Mouse (Mus musculus): ENCODE results near the gene Gzmm. TPM values are rescaled to one million over a fixed set of nuclear protein-coding genes. Genes with fewer than 3 reads are reported as not detected.

The Gzmm gene
- polyA plus RNA-seq, 1 experiment from 2014 or later = 1.5 TPM

DNA sequence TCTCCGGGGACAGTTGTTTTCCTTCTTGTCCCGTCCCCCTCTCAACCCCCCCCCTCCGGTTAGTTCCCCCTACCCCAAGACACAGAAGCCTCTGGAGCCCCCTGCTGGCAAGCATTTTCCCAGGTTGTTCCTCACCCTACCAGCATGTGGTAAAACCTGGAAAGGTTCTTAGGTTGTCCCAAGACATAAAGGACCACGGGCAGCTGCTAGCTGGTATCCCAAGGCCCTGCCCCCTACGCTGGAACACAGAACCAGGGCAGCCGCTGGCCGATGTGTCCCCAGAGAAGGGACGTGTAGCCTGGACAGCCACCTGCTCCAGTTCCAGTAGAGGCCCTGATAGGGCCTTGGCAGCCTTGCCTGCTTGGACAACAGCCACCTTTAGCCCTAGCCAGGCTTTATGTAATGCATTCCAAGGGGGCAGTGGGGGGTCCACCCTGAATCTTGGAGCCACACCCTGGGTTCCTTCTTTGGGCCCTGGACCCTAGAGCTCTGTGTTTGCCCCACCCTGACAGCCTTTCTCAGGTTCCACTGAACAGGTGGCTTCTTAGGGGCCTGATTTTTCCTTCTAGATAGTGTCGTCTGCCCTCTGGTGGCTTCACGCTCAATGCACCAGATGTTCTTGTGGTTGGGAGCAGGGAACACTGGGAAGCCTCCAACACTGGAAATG, 5.8 kb upstream of the Gzmm start:
- no peaks in the 10 kb centered on the region for H3K27me3 ChIP-seq
- peak overlapping the region; percentile 85 for H3K4me3 ChIP-seq
- H3K36me3 ChIP-seq = peaks cover 38% of the 10 kb centered on the region
- H3K4me1 ChIP-seq (replicated peaks) = peaks cover 25% of the 10 kb centered on the region
- no peak for ATAC-seq (ENCODE audit: low read depth)
- peak overlapping the region; percentile 98 for H3K4me2 ChIP-seq
- H3K9ac ChIP-seq = peak overlapping the region; percentile 91
- no peaks in the 10 kb centered on the region for H3K9me3 ChIP-seq
- H3K27ac ChIP-seq (replicated peaks) = peak overlapping the region; percentile 67
- 6% methylated on average over 10 of the region's 10 CpGs for WGBS

DNA sequence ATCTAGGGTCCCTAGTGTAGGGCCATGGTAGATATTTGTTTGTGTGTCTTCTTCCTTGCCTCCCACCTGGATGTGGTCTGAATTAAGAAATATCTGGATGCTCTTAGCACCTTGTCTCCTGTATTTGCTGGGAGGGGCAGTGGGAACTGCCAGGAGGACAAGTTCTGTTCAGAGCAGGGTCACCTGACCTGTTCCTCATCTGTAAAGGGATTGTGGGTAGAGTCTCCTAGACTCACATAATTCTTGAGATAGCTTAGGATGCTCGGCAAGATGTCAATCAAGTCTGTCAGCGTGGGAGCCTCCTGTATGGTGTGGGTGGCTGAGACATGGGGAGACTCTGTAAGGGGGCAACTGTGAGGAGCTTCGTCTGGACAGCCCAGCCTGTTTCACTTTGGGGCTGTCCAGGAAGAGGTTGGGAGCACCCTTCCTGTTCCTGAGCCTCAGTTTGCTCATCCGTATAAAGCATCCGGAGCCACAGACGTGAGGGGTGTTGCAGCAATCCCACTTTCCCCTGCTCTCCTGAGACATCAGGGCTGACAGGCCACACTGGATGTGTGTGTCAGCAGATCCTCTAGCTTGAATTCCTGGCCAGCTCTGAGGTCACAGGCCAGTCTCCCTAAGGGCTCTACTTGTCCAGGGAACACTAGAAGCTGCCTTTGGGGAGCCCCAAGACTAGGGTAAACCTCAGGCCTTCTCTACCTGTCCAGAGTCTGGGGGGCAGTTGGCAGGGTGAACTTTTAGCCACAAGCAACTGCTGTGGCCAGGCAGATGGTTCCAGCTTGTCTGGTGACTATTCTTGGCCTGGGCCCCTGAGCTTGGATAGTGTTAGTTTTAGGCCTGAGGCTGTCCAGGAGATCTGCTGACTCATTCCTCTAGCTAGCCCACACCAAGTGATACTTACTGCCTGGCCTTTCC, 4.8 kb upstream of the Gzmm start:
- no peak for ATAC-seq (ENCODE audit: low read depth)
- H3K4me1 ChIP-seq (replicated peaks) = peaks cover 25% of the 10 kb centered on the region
- H3K27me3 ChIP-seq = no peaks in the 10 kb centered on the region
- WGBS = 90% methylated on average over 6 of the region's 6 CpGs
- H3K36me3 ChIP-seq = peaks cover 47% of the 10 kb centered on the region
- H3K9me3 ChIP-seq = no peaks in the 10 kb centered on the region
- peak overlapping the region; percentile 98 for H3K4me2 ChIP-seq
- peak overlapping the region; percentile 91 for H3K9ac ChIP-seq
- H3K27ac ChIP-seq (replicated peaks) = no peak overlapping the region
- H3K4me3 ChIP-seq = peak overlapping the region; percentile 85

DNA sequence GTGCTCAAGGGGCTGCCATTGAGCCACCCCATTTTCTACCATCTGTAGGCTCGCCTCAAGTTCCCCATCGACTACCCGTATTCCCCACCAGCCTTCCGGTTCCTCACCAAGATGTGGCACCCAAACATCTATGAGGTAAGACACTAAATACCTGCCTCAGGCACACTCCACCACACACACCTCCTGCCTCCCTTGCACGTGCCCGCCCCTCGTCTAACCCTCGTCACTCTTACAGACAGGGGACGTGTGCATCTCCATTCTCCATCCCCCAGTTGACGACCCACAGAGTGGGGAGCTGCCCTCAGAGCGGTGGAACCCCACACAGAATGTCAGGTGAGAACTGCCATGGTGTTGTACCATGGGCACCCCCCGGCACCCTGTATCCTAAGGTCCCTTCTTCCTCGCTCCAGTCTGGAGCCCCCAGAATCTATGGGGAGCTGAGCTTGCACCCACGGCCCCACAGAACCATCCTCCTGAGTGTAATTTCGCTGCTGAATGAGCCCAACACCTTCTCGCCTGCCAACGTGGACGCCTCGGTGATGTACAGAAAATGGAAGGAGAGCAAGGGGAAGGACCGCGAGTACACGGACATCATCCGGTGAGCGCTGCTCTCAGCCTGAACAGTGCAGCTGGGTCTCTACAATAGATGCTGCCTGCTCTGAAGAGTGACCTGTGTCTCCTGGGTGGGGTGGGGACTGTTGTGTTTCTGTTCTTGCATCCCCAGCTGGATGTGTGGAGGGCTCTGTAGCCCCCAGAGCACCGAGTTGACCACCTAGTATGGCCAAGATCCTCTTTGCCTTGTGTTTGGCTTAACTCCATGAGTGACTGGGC, 3.8 kb upstream of the Gzmm start:
- Histone ChIP-seq H3K4me2 (no peak overlapping the region), H3K9me3 (no peaks in the 10 kb centered on the region), H3K9ac (no peak overlapping the region), H3K36me3 (peaks cover 51% of the 10 kb centered on the region), H3K27me3 (no peaks in the 10 kb centered on the region), H3K4me3 (no peak overlapping the region), H3K27ac (replicated peaks) (no peak overlapping the region), H3K4me1 (replicated peaks) (peaks cover 25% of the 10 kb centered on the region)
- no peak for ATAC-seq (ENCODE audit: low read depth)
- 93% methylated on average over 25 of the region's 25 CpGs for WGBS

DNA sequence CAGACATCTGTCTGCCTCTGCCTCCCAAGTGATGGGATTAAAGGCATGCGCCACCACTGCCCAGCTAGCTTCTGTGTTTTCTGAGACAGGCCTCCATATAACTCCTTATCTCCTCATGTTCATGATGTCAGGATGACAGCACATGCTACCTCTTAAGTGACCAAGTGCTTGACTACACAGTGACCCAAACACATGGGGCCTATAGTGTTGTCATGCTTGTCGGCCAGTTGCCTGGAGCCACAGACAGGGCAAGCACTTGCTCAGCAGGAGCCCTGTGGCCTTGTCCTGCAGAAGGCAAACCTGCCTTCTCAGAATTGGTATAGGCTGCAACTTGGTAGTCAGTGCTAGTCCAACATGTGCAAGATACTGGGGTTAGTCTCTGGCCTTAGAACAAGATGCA, 2.6 kb upstream of the Gzmm start:
- Histone ChIP-seq H3K9ac (no peak overlapping the region), H3K9me3 (no peaks in the 10 kb centered on the region), H3K36me3 (peaks cover 51% of the 10 kb centered on the region), H3K4me2 (no peak overlapping the region), H3K4me3 (no peak overlapping the region), H3K4me1 (replicated peaks) (peaks cover 21% of the 10 kb centered on the region), H3K27ac (replicated peaks) (no peak overlapping the region), H3K27me3 (no peaks in the 10 kb centered on the region)
- no peak for ATAC-seq (ENCODE audit: low read depth)
- 95% methylated on average over 2 of the region's 2 CpGs for WGBS

DNA sequence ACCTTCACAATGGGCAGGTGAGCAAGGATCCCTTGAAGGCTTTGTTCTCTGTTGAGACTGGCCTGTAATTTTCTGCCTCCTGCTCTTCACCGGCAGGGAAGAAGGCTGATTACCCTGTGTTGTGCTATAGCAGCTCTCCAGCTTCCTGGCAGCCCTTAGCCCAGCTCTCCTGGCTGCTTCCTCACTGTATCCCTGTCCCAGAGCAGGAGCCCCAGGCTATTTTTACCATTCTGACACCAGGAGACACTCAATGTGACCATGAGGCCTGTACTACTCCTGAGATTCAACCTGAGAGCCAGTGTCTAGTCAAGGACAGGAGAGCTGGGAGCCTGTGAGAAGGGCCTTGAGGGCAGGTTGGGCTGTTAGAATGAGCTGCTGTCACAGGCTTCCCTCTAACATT, 2.1 kb upstream of the Gzmm start:
- H3K9ac ChIP-seq = no peak overlapping the region
- H3K4me3 ChIP-seq = no peak overlapping the region
- peaks cover 19% of the 10 kb centered on the region for H3K4me1 ChIP-seq (replicated peaks)
- H3K36me3 ChIP-seq = peaks cover 51% of the 10 kb centered on the region
- H3K4me2 ChIP-seq = no peak overlapping the region
- WGBS = 94% methylated on average over 1 of the region's 1 CpGs
- no peak overlapping the region for H3K27ac ChIP-seq (replicated peaks)
- H3K27me3 ChIP-seq = no peaks in the 10 kb centered on the region
- ATAC-seq (ENCODE audit: low read depth) = no peak
- H3K9me3 ChIP-seq = no peaks in the 10 kb centered on the region

DNA sequence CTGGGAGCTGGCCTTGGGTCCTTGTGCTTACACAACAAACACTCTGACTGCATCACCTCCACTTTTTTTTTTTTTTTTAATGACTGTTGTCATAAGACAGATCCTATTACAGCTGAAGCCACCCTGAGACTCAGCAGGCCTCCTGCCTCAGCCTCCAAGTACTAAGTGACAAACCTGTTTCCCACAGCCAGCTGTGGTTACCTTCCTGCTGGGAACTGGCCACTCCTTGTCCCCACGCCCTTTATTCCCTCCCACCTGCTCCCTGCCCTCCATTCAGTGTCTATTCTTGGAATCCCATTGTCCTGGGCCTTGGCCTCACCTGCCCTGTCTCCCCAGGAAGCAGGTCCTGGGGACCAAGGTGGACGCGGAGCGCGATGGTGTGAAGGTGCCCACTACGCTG, 1.3 kb upstream of the Gzmm start:
- Histone ChIP-seq H3K27ac (replicated peaks) (no peak overlapping the region), H3K27me3 (no peaks in the 10 kb centered on the region), H3K4me3 (no peak overlapping the region), H3K4me1 (replicated peaks) (peaks cover 19% of the 10 kb centered on the region), H3K9me3 (no peaks in the 10 kb centered on the region), H3K9ac (no peak overlapping the region), H3K4me2 (no peak overlapping the region), H3K36me3 (peaks cover 51% of the 10 kb centered on the region)
- ATAC-seq (ENCODE audit: low read depth) = no peak
- WGBS = 97% methylated on average over 6 of the region's 6 CpGs

DNA sequence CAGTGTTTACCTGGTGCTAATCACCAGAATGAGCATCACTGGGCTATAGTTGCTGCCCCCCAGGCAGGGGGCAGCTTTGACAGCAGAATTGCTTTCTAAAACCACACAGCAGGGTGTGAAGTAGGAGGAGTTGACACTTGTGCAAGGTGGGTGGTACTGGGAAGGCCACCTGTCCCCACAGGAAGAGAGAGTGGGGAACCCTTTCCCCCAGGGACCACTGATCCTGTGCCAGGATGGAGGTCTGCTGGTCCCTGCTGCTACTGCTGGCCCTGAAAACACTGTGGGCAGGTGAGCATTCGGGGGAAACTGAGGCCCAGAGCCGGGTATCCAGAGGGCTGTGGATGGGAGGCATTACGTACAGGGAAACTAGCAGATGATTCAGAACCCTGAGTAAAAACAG, 358 bp downstream of the Gzmm start:
- Histone ChIP-seq H3K27ac (replicated peaks) (no peak overlapping the region), H3K9ac (no peak overlapping the region), H3K4me1 (replicated peaks) (peaks cover 2% of the 10 kb centered on the region), H3K4me3 (no peak overlapping the region), H3K27me3 (no peaks in the 10 kb centered on the region), H3K36me3 (peaks cover 51% of the 10 kb centered on the region), H3K4me2 (no peak overlapping the region), H3K9me3 (no peaks in the 10 kb centered on the region)
- 92% methylated on average over 3 of the region's 3 CpGs for WGBS
- ATAC-seq (ENCODE audit: low read depth) = no peak

DNA sequence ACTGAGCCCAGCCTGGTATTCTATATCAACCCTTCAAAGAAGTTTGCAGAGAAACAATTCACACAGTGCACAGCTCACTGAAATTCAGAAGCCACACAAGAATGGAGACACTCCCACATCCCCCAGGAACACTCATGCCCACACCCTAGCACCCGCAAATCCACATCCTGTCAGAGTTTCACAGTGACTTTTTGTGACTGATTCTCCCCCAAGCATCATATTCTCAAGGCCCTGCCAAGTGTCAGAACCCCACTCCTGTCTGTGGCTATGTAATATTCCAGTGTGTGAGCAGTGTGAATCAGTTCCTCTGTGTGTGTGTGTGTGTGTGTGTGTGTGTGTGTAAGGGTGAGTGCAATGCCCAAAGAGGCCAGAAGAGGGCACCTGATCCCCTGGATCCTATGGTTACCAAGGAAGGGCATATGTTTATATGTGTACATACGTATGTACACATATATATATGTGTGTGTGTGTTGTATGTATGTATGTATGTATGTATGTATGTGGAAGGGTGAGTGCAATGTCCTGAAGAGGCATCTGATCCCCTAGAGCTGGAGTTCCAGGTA, 3.2 kb downstream of the Gzmm start:
- Histone ChIP-seq H3K9ac (no peak overlapping the region), H3K9me3 (no peaks in the 10 kb centered on the region), H3K36me3 (peaks cover 23% of the 10 kb centered on the region), H3K4me3 (no peak overlapping the region), H3K4me1 (replicated peaks) (no peaks in the 10 kb centered on the region), H3K27me3 (no peaks in the 10 kb centered on the region), H3K4me2 (no peak overlapping the region), H3K27ac (replicated peaks) (no peak overlapping the region)
- ATAC-seq (ENCODE audit: low read depth) = no peak
- WGBS = 94% methylated on average over 2 of the region's 2 CpGs

DNA sequence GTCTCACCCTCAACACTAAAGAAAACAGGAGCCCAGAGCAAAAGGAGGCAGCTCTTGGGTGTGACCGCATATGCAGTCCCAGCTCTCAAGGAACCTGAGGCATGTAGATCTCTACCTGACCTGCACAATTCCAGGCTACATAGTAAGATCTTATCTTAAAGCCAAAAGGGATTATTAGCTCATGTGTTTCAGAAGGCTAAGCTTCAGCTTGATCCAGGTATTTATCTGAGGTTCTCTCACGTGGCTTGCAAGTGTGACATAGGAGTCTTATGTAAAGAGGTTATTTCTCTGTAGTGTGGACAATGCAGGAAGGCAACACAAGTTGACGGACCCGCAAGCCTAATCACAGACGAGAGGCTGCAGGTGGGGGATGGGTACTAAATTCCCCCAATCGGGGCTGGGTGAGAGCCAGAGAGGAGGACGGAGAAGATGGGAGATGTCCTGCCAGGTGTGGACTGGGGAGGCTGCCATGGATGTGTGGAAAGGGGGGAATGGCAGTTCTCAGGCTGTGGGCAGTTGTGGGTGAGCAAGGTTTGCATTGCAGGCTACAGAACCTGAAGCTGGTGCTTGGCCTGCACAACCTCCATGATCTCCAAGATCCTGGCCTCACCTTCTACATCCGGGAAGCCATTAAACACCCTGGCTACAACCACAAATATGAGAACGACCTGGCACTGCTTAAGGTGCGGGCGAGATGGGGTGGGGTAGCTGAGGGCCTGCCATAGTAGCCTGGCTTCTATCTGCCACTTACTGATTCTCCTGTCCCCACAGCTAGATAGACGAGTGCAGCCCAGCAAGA, 5.0 kb downstream of the Gzmm start:
- Histone ChIP-seq H3K4me2 (no peak overlapping the region), H3K27ac (replicated peaks) (no peak overlapping the region), H3K27me3 (no peaks in the 10 kb centered on the region), H3K4me3 (no peak overlapping the region), H3K36me3 (peaks cover 6% of the 10 kb centered on the region), H3K9me3 (no peaks in the 10 kb centered on the region), H3K9ac (no peak overlapping the region), H3K4me1 (replicated peaks) (no peaks in the 10 kb centered on the region)
- 80% methylated on average over 12 of the region's 12 CpGs for WGBS
- no peak for ATAC-seq (ENCODE audit: low read depth)

DNA sequence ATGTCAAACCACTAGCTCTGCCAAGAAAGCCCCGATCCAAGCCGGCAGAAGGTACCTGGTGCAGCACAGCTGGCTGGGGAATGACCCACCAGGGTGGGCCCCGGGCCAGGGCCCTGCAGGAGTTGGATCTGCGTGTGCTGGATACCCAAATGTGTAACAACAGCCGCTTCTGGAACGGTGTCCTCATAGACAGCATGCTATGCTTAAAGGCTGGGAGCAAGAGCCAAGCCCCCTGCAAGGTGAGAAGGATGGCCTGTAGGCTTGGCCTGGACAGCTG, 5.5 kb downstream of the Gzmm start:
- H3K9ac ChIP-seq = no peak overlapping the region
- no peak for ATAC-seq (ENCODE audit: low read depth)
- no peak overlapping the region for H3K4me2 ChIP-seq
- H3K9me3 ChIP-seq = no peaks in the 10 kb centered on the region
- peaks cover under 1% of the 10 kb centered on the region for H3K36me3 ChIP-seq
- no peaks in the 10 kb centered on the region for H3K4me1 ChIP-seq (replicated peaks)
- no peak overlapping the region for H3K4me3 ChIP-seq
- no peaks in the 10 kb centered on the region for H3K27me3 ChIP-seq
- no peak overlapping the region for H3K27ac ChIP-seq (replicated peaks)
- 82% methylated on average over 6 of the region's 6 CpGs for WGBS
